Mouse (Mus musculus) neural tube, embryonic 15.5 days (tissue): ENCODE data around the gene Suco. TPM values are rescaled to one million over a fixed set of nuclear protein-coding genes. Genes with fewer than 3 reads are reported as not detected.

Experiments used
- ATAC-seq: fragments of 200-750 bp; cut with Nextera tagmentation; 2 replicates; pipeline ENCODE4 v1.8.0; 2017; ENCODE audit warnings: mild to moderate bottlenecking, moderate TSS enrichment, moderate library complexity; ENCODE audit not compliant: low FRiP score
- H3K27ac ChIP-seq: fragments of 300-500 bp; sonication (generic); replicated peaks from 2 replicates; pipeline ENCODE4 v1.5.1; 2015; ENCODE audit warnings: mild to moderate bottlenecking, inconsistent platforms
- H3K27me3 ChIP-seq: fragments of 300-500 bp; sonication (generic); replicated peaks from 2 replicates; pipeline ENCODE4 v1.6.1; 2015; ENCODE audit warnings: inconsistent platforms
- H3K36me3 ChIP-seq: fragments of 300-500 bp; sonication (generic); 2 replicates; pipeline ENCODE4 v1.6.1; 2015; ENCODE audit warnings: inconsistent platforms
- H3K4me1 ChIP-seq: fragments of 300-500 bp; sonication (generic); 2 replicates; pipeline ENCODE4 v1.6.1; 2015; ENCODE audit warnings: inconsistent platforms
- H3K4me2 ChIP-seq: fragments of 300-500 bp; sonication (generic); 2 replicates; pipeline ENCODE4 v1.6.1; 2015; ENCODE audit warnings: inconsistent platforms, mild to moderate bottlenecking, moderate library complexity
- H3K4me3 ChIP-seq: fragments of 300-500 bp; sonication (generic); replicated peaks from 2 replicates; pipeline ENCODE4 v1.5.1; 2015; ENCODE audit warnings: mild to moderate bottlenecking, inconsistent platforms
- H3K9ac ChIP-seq: fragments of 300-500 bp; sonication (generic); replicated peaks from 2 replicates; pipeline ENCODE4 v1.6.1; 2015; ENCODE audit warnings: mild to moderate bottlenecking, inconsistent platforms
- H3K9me3 ChIP-seq: fragments of 300-500 bp; sonication (generic); replicated peaks from 2 replicates; pipeline ENCODE4 v1.6.1; 2016; ENCODE audit warnings: inconsistent platforms
- WGBS: fragments of 180-500 bp; shearing (Covaris S2); methylation state at CpG from one replicate; pipeline ENCODE4 v1.1.7; 2015; ENCODE audit warnings: mixed read lengths; 5-methylcytosine and 5-hydroxymethylcytosine counted together
- polyA plus RNA-seq: library from polyadenylated mRNA; unstranded; fragments of >200 nt; fragmentation: Nextera tagmentation; extraction: Ambion mirVana; gene quantifications from 2 replicates; pipeline ENCODE4 v1.2.1, GENCODE M21; 2015

Suco gene
- 17.4 and 22.2 TPM in 2 replicates for polyA plus RNA-seq

DNA sequence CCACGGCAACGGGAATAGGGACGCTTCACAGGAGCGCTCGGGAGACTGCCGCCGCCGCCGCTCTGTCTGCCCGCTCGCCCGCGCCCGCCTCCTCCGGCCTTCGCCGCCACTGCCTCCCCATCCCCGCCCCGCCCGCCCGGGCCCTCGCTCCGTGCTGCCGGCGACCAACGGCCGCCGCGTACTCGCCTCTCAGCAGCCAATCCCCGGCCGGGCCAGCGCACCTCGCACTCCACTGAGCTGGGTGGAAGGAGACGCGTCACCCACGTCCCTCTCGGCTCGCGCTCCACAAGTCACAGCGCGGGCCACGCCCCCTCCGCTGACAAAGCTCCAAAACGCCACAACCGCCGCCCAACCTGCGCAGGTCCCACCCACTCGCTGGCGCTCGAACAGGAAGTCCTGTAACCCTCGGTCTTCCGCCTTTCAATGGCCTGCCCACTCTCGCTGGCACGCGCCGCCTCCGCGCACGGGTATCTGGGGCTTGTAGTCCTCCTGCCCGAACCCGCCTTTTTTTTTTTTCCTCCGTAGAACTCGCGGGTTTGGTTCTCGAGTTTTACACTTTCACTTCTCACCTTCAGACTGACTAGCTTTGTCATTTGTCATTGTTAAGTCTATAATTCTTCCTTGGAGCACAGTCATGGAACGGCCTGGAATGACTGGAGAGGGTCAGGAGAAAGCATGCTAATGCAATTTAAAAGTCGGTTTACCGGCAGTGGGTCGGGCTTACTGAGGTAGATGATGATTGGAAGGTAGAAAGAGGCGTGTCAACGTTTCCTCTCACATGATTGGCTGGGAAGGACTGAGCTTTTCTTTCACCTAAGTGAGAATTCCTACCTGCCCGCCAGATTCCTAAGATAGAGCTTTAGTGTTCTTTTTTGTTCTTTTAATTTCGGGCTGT, at the start of gene Suco:
Gene Suco, minus strand, starts transcription at position 130 of the 895 bp plus-strand sequence.
- H3K4me3 ChIP-seq: peak within 1 kb of the TSS; percentile 74
- peaks cover 28% of the 10 kb centered on the region for H3K4me1 ChIP-seq
- peak within 1 kb of the TSS; percentile 97 for H3K27ac ChIP-seq
- WGBS: under 1% methylated on average over 49 of the region's 74 CpGs
- peak; percentile 98 for ATAC-seq
- peak within 1 kb of the TSS; percentile 84 for H3K4me2 ChIP-seq
- peak within 1 kb of the TSS; percentile 89 for H3K9ac ChIP-seq
- H3K36me3 ChIP-seq: no peaks in the 10 kb centered on the region
- no peaks in the 10 kb centered on the region for H3K27me3 ChIP-seq
- H3K9me3 ChIP-seq: no peaks in the 10 kb centered on the region

DNA sequence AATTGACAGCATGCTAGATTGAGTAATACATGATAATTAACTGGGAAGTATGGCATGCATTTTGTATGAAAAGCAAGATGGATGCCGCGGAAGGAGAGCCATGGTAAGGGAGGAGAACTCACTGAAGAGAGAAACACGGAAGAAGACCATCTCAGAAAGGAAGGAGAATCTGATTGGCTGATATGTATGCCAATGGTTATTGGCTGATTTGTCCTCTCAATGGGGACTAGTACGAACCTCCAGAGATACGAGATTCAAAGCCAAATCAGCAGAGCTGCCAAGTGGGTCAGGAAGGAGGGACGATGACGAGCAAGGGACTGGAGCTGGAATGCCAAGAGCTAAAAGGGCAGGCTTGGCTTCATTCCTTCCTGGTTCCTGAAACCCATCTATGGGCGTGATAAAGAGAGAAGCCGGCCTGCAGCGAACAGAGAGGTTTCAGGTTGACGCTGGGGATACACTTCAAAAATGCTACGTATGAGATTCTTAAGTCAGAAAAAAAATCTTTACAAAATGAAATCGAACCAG, 48.9 kb upstream of the Suco start:
- Histone ChIP-seq H3K4me3 (no peak overlapping the region), H3K4me1 (no peaks in the 10 kb centered on the region), H3K27me3 (no peaks in the 10 kb centered on the region), H3K27ac (no peak overlapping the region), H3K4me2 (no peak overlapping the region), H3K9ac (no peak overlapping the region), H3K9me3 (no peaks in the 10 kb centered on the region), H3K36me3 (no peaks in the 10 kb centered on the region)
- WGBS: 91% methylated on average over 13 of the region's 13 CpGs
- no peak for ATAC-seq

GRCm38 (mm10) chr1:161924321-161924720, 47.8 kb upstream of the Suco start:
- H3K9ac ChIP-seq: no peak overlapping the region
- no peaks in the 10 kb centered on the region for H3K4me1 ChIP-seq
- ATAC-seq: no peak
- no peak overlapping the region for H3K4me2 ChIP-seq
- H3K9me3 ChIP-seq: no peaks in the 10 kb centered on the region
- H3K27ac ChIP-seq: no peak overlapping the region
- no peaks in the 10 kb centered on the region for H3K36me3 ChIP-seq
- H3K27me3 ChIP-seq: no peaks in the 10 kb centered on the region
- WGBS: 68% methylated on average over 3 of the region's 3 CpGs
- no peak overlapping the region for H3K4me3 ChIP-seq

GRCm38 (mm10) chr1:161921928-161922327, 45.4 kb upstream of the Suco start:
- Histone ChIP-seq H3K4me1 (no peaks in the 10 kb centered on the region), H3K4me3 (no peak overlapping the region), H3K9me3 (no peaks in the 10 kb centered on the region), H3K36me3 (no peaks in the 10 kb centered on the region), H3K27me3 (no peaks in the 10 kb centered on the region), H3K9ac (no peak overlapping the region), H3K4me2 (no peak overlapping the region), H3K27ac (no peak overlapping the region)
- WGBS: 79% methylated on average over 6 of the region's 6 CpGs
- no peak for ATAC-seq

- Histone ChIP-seq H3K36me3 (no peaks in the 10 kb centered on the region), H3K4me1 (no peaks in the 10 kb centered on the region), H3K9me3 (no peaks in the 10 kb centered on the region), H3K4me2 (no peak overlapping the region), H3K27me3 (no peaks in the 10 kb centered on the region), H3K9ac (no peak overlapping the region), H3K4me3 (no peak overlapping the region), H3K27ac (no peak overlapping the region)
- ATAC-seq: no peak
- WGBS: 89% methylated on average over 9 of the region's 9 CpGs
Measured at GRCm38 (mm10) chr1:161920475-161921454, 44.3 kb upstream of the Suco start.

DNA sequence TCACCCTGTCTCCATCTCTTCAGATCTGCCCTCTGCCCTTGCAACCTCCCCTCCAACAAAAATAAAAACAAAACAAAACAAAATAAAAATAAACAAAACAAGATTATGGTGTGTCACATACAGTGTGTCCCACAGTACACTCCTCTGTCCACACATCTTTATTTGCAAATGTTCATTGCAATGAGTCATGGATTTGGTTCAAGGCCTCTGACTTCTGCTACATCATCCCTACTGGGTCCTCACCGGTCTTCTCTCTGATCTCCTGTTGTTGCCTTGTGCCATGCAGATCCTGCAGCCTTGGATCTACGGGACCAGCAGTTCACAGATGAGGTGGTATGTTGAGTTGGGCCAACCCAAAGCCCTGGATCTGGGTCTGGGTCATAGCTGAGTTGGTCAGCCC, 43.1 kb upstream of the Suco start:
- H3K9ac ChIP-seq: no peak overlapping the region
- WGBS: 91% methylated on average over 2 of the region's 2 CpGs
- H3K4me2 ChIP-seq: no peak overlapping the region
- H3K27me3 ChIP-seq: no peaks in the 10 kb centered on the region
- H3K36me3 ChIP-seq: no peaks in the 10 kb centered on the region
- no peaks in the 10 kb centered on the region for H3K9me3 ChIP-seq
- no peak for ATAC-seq
- H3K4me3 ChIP-seq: no peak overlapping the region
- H3K27ac ChIP-seq: no peak overlapping the region
- H3K4me1 ChIP-seq: no peaks in the 10 kb centered on the region

DNA sequence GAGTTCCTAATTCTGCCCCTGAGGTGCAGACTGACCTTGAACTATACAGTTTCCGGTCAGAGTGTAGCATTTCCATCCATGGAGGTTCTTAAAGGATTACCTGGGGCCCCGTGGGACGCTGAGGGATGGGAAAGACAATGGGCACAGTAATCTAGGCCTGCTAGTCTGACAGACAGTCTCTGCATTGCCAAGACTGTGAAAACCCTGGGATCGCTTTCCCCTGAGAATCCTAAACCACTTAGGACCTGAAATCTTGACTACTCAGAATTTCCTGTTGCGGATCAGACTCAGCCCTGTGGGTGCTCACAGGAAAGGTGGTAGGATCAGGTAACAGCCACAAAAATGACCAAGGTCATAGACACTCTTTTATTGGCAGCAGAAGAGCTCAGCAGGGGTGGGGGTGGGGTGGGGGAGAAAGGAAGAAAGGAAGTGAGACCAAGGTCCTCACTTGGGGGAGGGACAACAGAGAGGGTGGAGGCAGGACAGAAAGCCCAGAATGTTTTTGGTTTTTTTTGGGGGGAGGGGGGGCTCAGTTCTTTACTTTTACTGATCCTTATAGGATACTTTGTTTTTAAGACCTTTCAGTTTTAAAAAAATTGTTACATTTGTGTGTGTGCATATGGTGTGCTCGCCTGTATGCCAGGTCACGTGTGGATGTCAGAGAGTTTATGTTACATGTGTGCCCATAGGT, 42.3 kb upstream of the Suco start:
- no peak for ATAC-seq

DNA sequence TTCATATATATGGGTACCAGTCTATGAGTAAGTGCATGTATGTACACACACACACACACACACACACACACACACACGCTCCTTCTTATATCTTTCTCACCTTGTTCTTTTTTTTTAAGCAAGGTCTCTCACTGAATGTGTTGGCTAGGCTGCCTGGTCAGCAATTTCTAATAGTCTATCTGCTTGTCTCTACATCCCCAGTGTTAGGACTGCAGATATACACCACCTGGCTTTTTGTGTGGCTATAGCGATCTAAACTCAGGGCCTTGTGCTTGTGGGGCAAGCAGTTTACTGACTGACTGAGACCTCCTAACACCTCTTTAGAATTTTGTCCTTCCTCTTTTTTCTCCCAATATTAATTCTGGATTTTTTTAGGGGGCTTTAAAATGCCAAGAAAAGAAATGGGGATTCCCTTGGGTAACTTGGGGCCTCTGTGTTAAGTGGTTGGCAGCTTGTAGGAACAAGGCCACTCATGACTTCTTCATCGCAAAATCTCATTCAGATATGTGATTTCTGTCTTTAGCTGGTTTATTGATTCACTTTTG, 41.5 kb upstream of the Suco start:
- Histone ChIP-seq H3K4me3 (no peak overlapping the region), H3K4me2 (no peak overlapping the region), H3K27me3 (no peaks in the 10 kb centered on the region), H3K9me3 (no peaks in the 10 kb centered on the region), H3K9ac (no peak overlapping the region), H3K27ac (no peak overlapping the region), H3K4me1 (no peaks in the 10 kb centered on the region), H3K36me3 (no peaks in the 10 kb centered on the region)
- no peak for ATAC-seq
- 90% methylated on average over 3 of the region's 3 CpGs for WGBS

More for the DNA sequence above, 42.3 kb upstream of the Suco start:
- H3K4me1 ChIP-seq: no peaks in the 10 kb centered on the region
- H3K27ac ChIP-seq: no peak overlapping the region
- H3K9ac ChIP-seq: no peak overlapping the region
- no peaks in the 10 kb centered on the region for H3K27me3 ChIP-seq
- no peak overlapping the region for H3K4me2 ChIP-seq
- no peak overlapping the region for H3K4me3 ChIP-seq
- H3K36me3 ChIP-seq: no peaks in the 10 kb centered on the region
- H3K9me3 ChIP-seq: no peaks in the 10 kb centered on the region
- 61% methylated on average over 7 of the region's 7 CpGs for WGBS

DNA sequence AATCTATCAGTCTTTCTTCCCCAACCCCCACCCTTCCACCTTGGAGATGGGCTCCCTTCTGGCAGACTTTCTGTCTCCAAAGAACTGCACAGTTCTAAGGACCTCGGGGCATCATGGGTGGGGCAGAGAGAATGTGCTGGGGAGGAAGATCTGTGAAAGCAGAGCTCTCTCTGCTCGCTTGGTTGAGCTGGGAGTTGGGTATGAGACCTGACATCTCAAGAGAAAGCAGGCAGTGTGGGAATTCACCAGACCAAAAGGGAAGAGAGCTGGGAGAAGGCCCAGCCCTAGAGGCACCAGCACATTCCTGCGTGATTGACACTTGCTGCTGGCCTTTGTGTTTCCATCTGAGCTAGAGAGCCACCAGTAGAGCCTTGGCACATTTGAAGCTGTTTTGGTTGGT, 39.6 kb upstream of the Suco start:
- H3K27ac ChIP-seq: no peak overlapping the region
- H3K4me1 ChIP-seq: no peaks in the 10 kb centered on the region
- no peaks in the 10 kb centered on the region for H3K36me3 ChIP-seq
- no peak overlapping the region for H3K9ac ChIP-seq
- no peak for ATAC-seq
- 76% methylated on average over 3 of the region's 3 CpGs for WGBS
- no peaks in the 10 kb centered on the region for H3K27me3 ChIP-seq
- H3K4me3 ChIP-seq: no peak overlapping the region
- no peaks in the 10 kb centered on the region for H3K9me3 ChIP-seq
- H3K4me2 ChIP-seq: no peak overlapping the region

- no peak overlapping the region for H3K27ac ChIP-seq
- no peak overlapping the region for H3K4me2 ChIP-seq
- WGBS: 79% methylated on average over 7 of the region's 7 CpGs
- ATAC-seq: no peak
- H3K4me1 ChIP-seq: no peaks in the 10 kb centered on the region
- no peaks in the 10 kb centered on the region for H3K36me3 ChIP-seq
- no peaks in the 10 kb centered on the region for H3K27me3 ChIP-seq
- no peaks in the 10 kb centered on the region for H3K9me3 ChIP-seq
- H3K4me3 ChIP-seq: no peak overlapping the region
- H3K9ac ChIP-seq: no peak overlapping the region
Measured at GRCm38 (mm10) chr1:161913648-161913984, 37.1 kb upstream of the Suco start.
